Mouse (Mus musculus): ENCODE results near the gene Ankzf1. TPM values are rescaled to one million over a fixed set of nuclear protein-coding genes. Genes with fewer than 3 reads are reported as not detected.
"Not testable (repeated sequence)": the region's sequence is repeated elsewhere in the genome, so short reads cannot be mapped to it uniquely, and the experiment has no call there.

Gene Ankzf1
- polyA plus RNA-seq, 1 experiment from 2014 or later: 9.2 TPM

DNA sequence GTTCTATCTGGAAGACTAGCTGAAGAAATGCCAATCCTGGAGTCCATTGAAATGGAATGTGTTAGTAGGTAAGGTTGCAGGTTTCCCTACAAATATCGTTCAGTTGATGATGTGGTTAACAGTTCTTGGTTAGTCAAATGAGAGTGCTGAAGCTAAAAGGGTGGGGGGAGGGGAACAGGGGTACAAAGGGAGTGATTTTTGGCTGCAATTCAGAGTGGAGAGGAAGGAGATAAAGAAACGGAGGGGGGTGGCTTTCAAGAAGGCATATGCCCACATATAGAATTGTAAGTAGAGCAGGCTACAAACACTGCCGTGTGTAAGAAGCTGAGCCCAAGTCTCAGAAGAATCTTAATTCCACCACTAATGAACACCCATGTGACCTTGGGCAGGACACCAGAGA, 33.5 kb downstream of the Ankzf1 start:
- H3K4me3 ChIP-seq (ENCODE audit: inconsistent target): no peak overlapping the region
- 40% methylated on average over 3 of the region's 3 CpGs for WGBS (ENCODE audit: missing documents)
- no peaks in the 10 kb centered on the region for H3K36me3 ChIP-seq (ENCODE audit: inconsistent target)
- no peaks in the 10 kb centered on the region for H3K79me2 ChIP-seq (ENCODE audit: inconsistent target)
- H3K27ac ChIP-seq: no peak overlapping the region

DNA sequence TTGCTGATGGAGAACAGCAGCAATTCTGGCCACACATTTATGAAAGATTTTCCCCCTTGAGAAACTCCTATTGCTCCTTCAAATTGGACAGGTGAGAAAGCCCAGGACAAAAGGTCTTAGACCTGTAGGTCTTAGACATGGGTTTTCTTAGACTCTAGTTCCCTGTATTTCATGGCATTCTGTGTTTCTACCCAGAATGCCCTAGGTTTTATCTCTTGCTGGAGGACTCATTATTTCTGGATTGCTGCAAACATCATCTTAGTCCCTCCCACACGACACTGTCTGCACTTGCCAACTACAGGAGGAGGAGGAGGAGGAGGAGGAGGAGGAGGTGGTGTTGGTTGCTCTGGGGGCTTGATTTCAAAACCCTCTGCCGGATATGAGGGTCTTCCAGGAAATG, 34.2 kb downstream of the Ankzf1 start:
- no peak overlapping the region for H3K27ac ChIP-seq
- no CpG with 5 or more reads among the region's 2 CpGs for WGBS (ENCODE audit: missing documents)
- no peak overlapping the region for H3K4me3 ChIP-seq (ENCODE audit: inconsistent target)
- H3K79me2 ChIP-seq (ENCODE audit: inconsistent target): no peaks in the 10 kb centered on the region
- H3K36me3 ChIP-seq (ENCODE audit: inconsistent target): no peaks in the 10 kb centered on the region

DNA sequence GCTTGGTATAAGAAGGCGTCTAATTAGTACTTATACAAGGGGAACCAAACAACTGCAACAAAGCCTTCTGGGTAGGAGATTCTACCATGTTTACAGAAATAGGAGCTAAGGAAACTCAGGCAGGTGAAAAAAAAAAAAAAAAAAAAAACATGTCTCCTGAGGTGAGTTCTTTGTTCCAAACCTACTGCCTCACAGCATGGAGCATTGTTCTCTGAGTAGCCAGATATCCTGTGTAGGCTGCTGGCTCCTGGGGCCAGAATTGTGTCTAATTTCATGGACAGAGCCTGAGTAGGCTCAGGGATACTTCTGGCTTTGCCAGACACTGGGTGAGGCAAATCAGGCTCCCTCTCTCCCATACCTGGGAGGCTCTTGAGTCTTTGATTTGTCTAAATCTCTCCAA, 35.7 kb downstream of the Ankzf1 start:
- Histone ChIP-seq H3K79me2 (ENCODE audit: inconsistent target) (no peaks in the 10 kb centered on the region), H3K27ac (no peak overlapping the region), H3K4me3 (ENCODE audit: inconsistent target) (no peak overlapping the region), H3K36me3 (ENCODE audit: inconsistent target) (no peaks in the 10 kb centered on the region)
- WGBS (ENCODE audit: missing documents): 100% methylated on average over 1 of the region's 1 CpGs

DNA sequence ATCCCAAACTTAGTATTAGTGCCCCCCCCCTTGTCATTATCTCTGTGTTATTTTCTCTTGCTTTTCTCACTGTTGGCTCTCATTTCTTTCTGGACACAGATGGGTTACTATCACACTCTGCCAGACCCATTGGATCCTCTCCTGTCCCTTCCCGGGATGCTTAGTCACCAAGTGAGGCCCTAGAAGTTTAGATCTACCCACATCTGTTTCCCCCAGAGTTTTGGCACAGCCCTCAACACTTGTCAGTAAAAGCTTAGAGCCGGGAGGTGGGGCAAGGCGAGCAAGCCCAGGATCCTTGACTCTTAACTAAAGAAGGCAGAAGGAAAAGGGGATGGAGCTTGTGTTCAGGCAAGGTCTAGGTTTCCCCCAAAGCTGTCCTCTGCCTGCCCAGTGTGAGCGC, 37.2 kb downstream of the Ankzf1 start:
- Histone ChIP-seq H3K36me3 (ENCODE audit: inconsistent target) (no peaks in the 10 kb centered on the region), H3K27ac (no peak overlapping the region), H3K4me3 (ENCODE audit: inconsistent target) (no peak overlapping the region), H3K79me2 (ENCODE audit: inconsistent target) (no peaks in the 10 kb centered on the region)
- 34% methylated on average over 4 of the region's 4 CpGs for WGBS (ENCODE audit: missing documents)

DNA sequence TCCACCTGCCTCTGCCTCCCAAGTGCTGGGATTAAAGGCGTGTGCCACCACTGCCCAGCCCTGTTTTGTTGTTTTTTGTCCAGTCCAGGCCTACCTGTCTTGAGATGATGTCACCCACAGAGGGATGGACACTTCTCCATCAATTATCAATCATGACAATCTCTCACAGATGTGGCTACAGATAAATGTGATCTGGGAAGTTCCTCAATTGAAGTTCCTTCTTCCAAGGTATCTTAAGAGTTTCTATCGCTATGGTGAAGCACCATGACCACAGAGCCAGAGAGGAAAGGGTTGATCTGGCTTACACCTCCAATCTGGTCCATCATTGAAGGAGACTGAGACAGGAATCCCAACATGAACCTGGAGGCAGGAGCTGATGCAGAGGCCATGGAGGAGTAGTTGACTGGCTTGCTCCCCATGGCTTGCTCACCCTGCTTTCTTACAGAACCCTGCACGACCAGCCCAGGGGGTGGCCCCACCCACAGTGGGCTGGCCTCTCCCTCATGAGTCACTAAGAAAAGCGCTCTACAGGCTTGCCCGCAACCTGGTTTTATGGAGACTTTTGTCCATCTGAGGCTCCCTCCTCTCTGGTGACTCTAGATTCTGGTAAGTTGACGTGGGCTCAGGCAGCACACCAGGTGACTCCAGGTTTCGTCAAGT, 38.5 kb downstream of the Ankzf1 start:
- Histone ChIP-seq H3K36me3 (ENCODE audit: inconsistent target) (no peaks in the 10 kb centered on the region), H3K27ac (no peak overlapping the region), H3K79me2 (ENCODE audit: inconsistent target) (no peaks in the 10 kb centered on the region), H3K4me3 (ENCODE audit: inconsistent target) (no peak overlapping the region)
- 46% methylated on average over 7 of the region's 7 CpGs for WGBS (ENCODE audit: missing documents)

DNA sequence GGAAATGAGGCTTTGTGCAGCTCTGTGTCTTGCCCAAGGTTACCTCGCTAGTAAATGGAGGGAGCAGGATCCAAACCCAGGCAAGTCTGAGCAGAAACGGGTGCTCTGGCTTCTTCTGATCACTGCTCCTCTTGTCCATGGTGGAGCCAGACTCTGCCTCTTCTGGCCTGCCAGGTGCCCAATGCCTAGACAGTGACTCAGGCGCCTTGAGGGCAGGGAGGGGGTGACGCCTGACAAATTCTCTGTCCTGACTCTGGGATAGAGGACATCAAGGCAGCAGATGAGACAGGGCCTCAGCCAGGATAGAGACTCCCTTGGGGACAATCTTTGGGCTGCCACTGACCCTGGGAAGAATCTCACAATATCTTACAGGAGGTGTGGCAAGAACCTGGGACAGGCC, 39.3 kb downstream of the Ankzf1 start:
- no peak overlapping the region for H3K4me3 ChIP-seq (ENCODE audit: inconsistent target)
- WGBS (ENCODE audit: missing documents): 85% methylated on average over 4 of the region's 4 CpGs

DNA sequence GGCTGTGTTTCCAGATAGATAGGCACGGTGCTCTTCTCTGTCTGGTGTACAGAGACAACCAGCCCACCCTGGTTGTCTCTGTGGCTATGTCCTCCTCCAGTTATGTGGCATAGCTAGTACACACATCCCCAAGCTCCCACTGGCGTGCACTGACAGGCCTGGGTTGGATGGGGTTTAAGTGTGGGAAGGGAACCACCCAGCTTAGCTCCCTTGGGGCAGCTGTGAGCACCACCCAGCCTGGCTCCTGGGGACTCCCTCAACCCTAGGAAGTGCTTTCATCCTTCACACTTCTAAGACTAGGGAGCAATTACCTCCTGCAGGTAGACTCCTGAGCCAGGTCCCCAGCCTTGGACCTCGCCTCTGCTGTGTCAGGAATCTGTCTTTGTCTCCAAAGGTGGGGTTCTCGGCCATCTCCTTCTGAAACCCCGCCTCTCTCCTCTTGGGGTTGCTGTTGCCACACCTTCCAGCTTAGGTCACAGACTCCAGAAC, 39.8 kb downstream of the Ankzf1 start, which contains the start of gene A630095N17Rik:
TSS of gene A630095N17Rik (minus strand) at position 439 of the 489 bp plus-strand sequence.
- Histone ChIP-seq H3K4me3 (ENCODE audit: inconsistent target) (no peak within 1 kb of the TSS), H3K27ac (no peak within 1 kb of the TSS), H3K79me2 (ENCODE audit: inconsistent target) (no peaks in the 10 kb centered on the region), H3K36me3 (ENCODE audit: inconsistent target) (no peaks in the 10 kb centered on the region)
- 94% methylated on average over 5 of the region's 5 CpGs for WGBS (ENCODE audit: missing documents)

More for the DNA sequence above, 39.3 kb downstream of the Ankzf1 start:
- Histone ChIP-seq H3K27ac (no peak overlapping the region), H3K36me3 (ENCODE audit: inconsistent target) (no peaks in the 10 kb centered on the region), H3K79me2 (ENCODE audit: inconsistent target) (no peaks in the 10 kb centered on the region)

DNA sequence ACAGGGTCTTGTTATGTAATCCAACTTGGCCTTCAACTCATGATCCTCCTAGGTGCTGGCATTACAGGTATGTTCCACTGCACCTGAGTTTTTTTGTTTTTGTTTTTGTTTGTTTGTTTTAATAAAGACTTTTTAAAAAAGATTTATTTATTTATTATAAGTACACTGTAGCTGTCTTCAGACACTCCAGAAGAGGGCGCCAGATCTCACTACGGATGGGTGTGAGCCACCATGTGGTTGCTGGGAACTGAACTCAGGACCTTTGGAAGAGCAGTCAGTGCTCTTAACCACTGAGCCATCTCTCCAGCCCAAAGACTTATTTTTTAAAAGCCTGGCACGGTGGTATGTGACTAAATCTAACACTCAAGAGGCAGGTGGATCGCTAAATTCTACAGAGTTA, 40.5 kb downstream of the Ankzf1 start:
- not testable (repeated sequence) for H3K27ac ChIP-seq; H3K36me3 ChIP-seq (ENCODE audit: inconsistent target); H3K4me3 ChIP-seq (ENCODE audit: inconsistent target); H3K79me2 ChIP-seq (ENCODE audit: inconsistent target)
- 85% methylated on average over 4 of the region's 4 CpGs for WGBS (ENCODE audit: missing documents)

DNA sequence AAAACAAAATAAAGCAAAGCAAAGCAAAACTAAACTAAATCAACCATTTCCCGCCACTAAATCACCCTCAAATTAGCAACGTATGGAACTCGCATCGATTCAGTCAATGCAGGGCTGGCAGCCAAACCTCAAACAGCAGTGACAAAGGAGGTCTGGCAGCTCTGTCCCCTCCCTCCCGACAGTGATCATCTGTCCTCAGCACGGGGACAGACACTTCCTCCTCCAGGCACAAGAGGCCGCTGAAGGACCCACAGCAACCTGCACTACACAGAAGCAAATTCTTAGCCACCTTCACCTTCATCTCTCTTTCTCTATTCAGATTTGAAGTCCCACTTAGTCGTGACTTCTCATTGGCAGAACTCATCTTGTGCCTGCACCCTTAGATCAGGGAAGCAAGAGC, 42.7 kb downstream of the Ankzf1 start:
- under 1% methylated on average over 8 of the region's 8 CpGs for WGBS (ENCODE audit: missing documents)
- Histone ChIP-seq H3K27ac (no peak overlapping the region), H3K4me3 (ENCODE audit: inconsistent target) (no peak overlapping the region)

DNA sequence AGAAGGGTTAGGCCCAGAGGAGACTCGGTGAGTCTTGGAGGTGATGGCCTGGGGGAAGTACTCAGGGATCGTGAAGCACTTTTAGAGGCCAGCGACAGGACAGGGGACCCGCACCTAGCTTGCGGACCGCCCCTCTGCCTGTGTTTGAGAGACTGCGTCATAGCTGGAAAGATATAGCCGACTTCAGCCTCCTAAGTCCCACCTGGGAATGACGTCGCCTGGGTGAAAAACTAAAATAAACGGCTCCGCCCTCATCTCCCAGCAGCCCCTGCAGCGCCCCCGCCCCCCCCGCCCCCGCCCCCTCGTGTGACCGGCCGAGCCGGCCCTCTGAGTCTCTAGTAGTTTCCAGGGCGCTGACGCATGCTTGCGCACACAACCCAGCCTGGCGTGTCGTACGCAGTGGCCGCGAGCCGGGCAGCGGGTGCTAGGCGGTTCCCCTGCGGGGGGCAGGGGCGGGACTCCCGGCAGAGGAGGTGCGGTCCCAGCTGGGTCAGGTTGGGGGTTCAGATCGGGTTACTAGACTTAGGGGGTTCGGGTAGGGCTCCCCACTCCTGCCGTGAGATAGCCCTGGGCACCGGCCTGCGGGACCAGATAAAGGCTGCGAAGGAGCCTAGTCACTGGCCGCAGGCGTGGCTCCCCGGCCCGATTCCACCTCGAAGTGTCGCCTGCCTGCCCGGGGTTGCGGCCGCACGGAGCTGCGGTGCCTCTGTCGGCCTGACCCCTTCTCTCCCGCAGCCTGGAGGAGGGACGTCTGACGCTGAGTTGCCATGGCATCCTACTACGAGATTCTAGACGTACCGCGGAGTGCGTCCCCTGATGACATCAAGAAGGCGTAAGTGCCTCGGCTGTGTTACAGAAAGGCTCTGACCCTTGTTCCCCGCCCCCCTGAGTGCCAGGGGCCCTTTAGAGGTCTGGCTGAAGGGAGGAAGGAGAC, 44.4 kb downstream of the Ankzf1 start, which contains the start of gene Dnajb2:
TSS of gene Dnajb2 (plus strand) at position 290 of the 934 bp plus-strand sequence.
- no peak within 1 kb of the TSS for H3K27ac ChIP-seq
- H3K36me3 ChIP-seq (ENCODE audit: inconsistent target): no peaks in the 10 kb centered on the region
- no peaks in the 10 kb centered on the region for H3K79me2 ChIP-seq (ENCODE audit: inconsistent target)
- WGBS (ENCODE audit: missing documents): 1% methylated on average over 61 of the region's 64 CpGs
- peak within 1 kb of the TSS; percentile 41 for H3K4me3 ChIP-seq (ENCODE audit: inconsistent target)

More for the DNA sequence above, 42.7 kb downstream of the Ankzf1 start:
- Histone ChIP-seq H3K36me3 (ENCODE audit: inconsistent target) (no peaks in the 10 kb centered on the region), H3K79me2 (ENCODE audit: inconsistent target) (no peaks in the 10 kb centered on the region)

DNA sequence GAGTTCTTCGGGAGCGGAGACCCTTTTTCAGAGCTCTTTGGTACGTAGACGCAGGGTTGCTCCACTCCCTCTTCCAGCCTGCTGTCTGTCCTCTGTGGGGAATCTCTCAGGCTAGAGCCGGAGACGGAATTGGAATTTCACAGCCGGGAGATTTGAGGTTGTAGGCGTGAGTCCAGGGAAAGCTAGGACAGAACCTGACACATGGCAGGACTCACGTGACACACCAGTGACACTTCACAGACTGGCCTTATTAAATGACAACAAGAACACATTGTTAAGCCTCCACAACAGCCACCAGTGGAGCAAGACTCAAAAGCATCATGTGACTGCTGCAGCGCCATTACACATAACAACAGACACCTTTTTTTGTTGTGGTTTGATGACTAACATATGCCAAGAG, 47.6 kb downstream of the Ankzf1 start:
- Histone ChIP-seq H3K27ac (no peak overlapping the region), H3K36me3 (ENCODE audit: inconsistent target) (no peaks in the 10 kb centered on the region), H3K79me2 (ENCODE audit: inconsistent target) (no peaks in the 10 kb centered on the region), H3K4me3 (ENCODE audit: inconsistent target) (no peak overlapping the region)
- 92% methylated on average over 10 of the region's 10 CpGs for WGBS (ENCODE audit: missing documents)

DNA sequence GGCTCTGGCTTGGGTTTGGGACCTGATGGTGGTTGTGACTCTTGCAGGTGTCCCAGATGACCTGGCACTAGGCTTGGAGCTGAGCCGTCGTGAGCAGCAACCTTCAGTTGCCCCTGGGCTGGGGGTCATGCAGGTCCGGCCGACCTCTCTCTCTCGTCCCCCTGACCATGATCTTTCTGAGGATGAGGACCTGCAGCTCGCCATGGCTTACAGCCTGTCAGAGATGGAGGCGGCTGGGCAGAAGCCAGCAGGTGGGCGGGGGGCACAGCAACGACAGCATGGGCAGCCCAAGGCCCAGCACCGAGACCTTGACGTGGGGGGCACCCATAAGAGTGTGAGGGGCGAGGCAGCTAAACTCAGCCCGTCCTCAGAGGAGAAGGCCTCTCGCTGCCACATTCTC, 51.5 kb downstream of the Ankzf1 start:
- WGBS (ENCODE audit: missing documents): 98% methylated on average over 14 of the region's 14 CpGs
- no peaks in the 10 kb centered on the region for H3K79me2 ChIP-seq (ENCODE audit: inconsistent target)
- no peak overlapping the region for H3K27ac ChIP-seq
- H3K36me3 ChIP-seq (ENCODE audit: inconsistent target): no peaks in the 10 kb centered on the region
- no peak overlapping the region for H3K4me3 ChIP-seq (ENCODE audit: inconsistent target)

DNA sequence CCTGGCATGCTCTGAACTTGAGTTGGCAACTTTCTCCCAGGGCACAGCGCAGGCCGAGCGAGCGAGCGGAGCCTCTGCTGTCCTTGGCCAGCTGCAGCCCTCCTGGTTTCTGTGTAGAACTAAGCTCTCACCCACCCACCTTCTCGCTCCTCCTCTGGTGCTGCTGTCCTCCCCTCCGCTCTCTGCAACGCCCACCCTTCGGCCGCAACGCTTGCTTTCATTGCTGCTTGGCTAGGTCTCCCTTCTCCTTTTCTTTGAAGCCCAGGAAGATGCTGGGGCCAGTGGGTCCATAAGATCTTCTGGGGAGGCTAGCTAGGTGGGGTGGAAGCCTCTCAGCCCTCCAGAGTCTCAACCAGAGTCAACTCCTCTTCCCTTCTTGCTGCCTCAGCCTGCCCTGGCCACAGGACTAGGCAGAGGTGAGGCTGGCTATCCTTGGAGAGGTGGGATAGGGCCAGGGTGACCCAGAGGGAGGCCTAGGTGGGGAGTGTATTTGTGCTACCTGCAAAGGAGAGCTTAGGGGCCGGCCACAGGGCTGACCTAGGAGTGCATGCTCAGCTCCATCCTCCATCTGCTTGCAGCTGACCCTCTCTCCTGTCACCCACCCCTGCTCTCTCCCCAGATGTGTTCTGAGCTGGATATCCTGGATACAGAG, 52.4 kb downstream of the Ankzf1 start:
- H3K27ac ChIP-seq: no peak overlapping the region
- H3K36me3 ChIP-seq (ENCODE audit: inconsistent target): no peaks in the 10 kb centered on the region
- WGBS (ENCODE audit: missing documents): 94% methylated on average over 10 of the region's 12 CpGs
- no peak overlapping the region for H3K4me3 ChIP-seq (ENCODE audit: inconsistent target)
- H3K79me2 ChIP-seq (ENCODE audit: inconsistent target): no peaks in the 10 kb centered on the region

DNA sequence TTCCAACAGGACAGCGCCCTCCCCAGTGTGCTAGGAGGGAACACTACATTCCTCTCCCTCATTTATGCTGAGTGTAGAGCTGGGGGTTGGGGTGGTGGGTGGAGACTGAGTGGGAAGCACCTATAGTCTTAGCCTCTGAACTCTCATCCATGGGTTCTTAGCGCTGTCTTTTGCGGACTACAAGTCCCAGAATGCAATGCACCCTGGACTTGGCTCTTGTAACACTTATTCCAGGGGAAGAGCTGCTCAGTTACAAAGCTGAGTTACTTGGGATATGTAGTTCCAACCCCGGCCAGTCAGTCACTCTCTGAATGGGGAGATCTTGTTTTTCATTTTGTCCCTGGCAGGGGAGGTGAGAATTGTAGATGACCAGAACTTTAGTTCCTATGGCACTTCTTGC, 52.9 kb downstream of the Ankzf1 start:
- no peaks in the 10 kb centered on the region for H3K79me2 ChIP-seq (ENCODE audit: inconsistent target)
- H3K4me3 ChIP-seq (ENCODE audit: inconsistent target): no peak overlapping the region
- H3K27ac ChIP-seq: no peak overlapping the region
- H3K36me3 ChIP-seq (ENCODE audit: inconsistent target): no peaks in the 10 kb centered on the region
- WGBS (ENCODE audit: missing documents): 48% methylated on average over 3 of the region's 4 CpGs
